Mouse (Mus musculus) embryonic facial prominence, embryonic 10.5 days (tissue): ENCODE results near the gene Mmp25. TPM values are rescaled to one million over a fixed set of nuclear protein-coding genes. Genes with fewer than 3 reads are reported as not detected.

Source experiments
- DNase-seq: peaks from one replicate; pipeline ENCODE4 v3.0.0-alpha.2; 2017; ENCODE audit warnings: low spot score
- H3K27ac ChIP-seq: fragments of 300-500 bp; sonication (generic); replicated peaks from 2 replicates; pipeline ENCODE4 v1.5.1; 2016; ENCODE audit warnings: mild to moderate bottlenecking
- H3K27me3 ChIP-seq: fragments of 300-500 bp; sonication (generic); replicated peaks from 2 replicates; pipeline ENCODE4 v1.6.1; 2016; ENCODE audit warnings: low read depth, mild to moderate bottlenecking; ENCODE audit not compliant: poor library complexity, severe bottlenecking
- H3K36me3 ChIP-seq: fragments of 300-500 bp; sonication (generic); replicated peaks from 2 replicates; pipeline ENCODE4 v1.6.1; 2016; ENCODE audit warnings: mild to moderate bottlenecking, moderate library complexity
- H3K4me1 ChIP-seq: fragments of 300-500 bp; sonication (generic); 2 replicates; pipeline ENCODE4 v1.6.1; 2016
- H3K4me3 ChIP-seq: fragments of 300-500 bp; sonication (generic); 2 replicates; pipeline ENCODE4 v1.5.1; 2016; ENCODE audit warnings: mild to moderate bottlenecking, moderate library complexity
- H3K9me3 ChIP-seq: fragments of 300-500 bp; sonication (generic); 2 replicates; pipeline ENCODE4 v1.6.1; 2016; ENCODE audit warnings: mild to moderate bottlenecking
- WGBS: fragments of 180-500 bp; shearing (Covaris S2); methylation state at CpG from one replicate; pipeline ENCODE4 v1.1.7; 2016; 5-methylcytosine and 5-hydroxymethylcytosine counted together
- polyA plus RNA-seq: library from polyadenylated mRNA; unstranded; fragments of >200 nt; fragmentation: Nextera tagmentation; extraction: Ambion mirVana; gene quantifications from 2 replicates; pipeline ENCODE4 v1.2.1, GENCODE M21; 2016

Gene Mmp25
- polyA plus RNA-seq = 0.68 and 0.69 TPM in 2 replicates

GRCm38 (mm10) chr17:23644613-23645495, at the start of gene Mmp25:
TSS of gene Mmp25 (minus strand) at chr17:23645277.
- no peaks in the 10 kb centered on the region for H3K9me3 ChIP-seq

GRCm38 (mm10) chr17:23694491-23694890, 49.4 kb upstream of the Mmp25 start:
- Histone ChIP-seq H3K36me3 (no peaks in the 10 kb centered on the region), H3K4me3 (no peak overlapping the region), H3K4me1 (peaks cover 46% of the 10 kb centered on the region), H3K27ac (0 out of 2 replicates have a peak overlapping the region, but pooled peaks have one; percentile 36), H3K27me3 (peaks cover 30% of the 10 kb centered on the region), H3K9me3 (no peaks in the 10 kb centered on the region)
- 65% methylated on average over 1 of the region's 1 CpGs for WGBS
- DNase-seq = peak; percentile 22

More at GRCm38 (mm10) chr17:23644613-23645495, at the start of gene Mmp25:
- Histone ChIP-seq H3K27me3 (peaks cover 43% of the 10 kb centered on the region), H3K27ac (peak within 1 kb of the TSS; percentile 72), H3K4me3 (peak within 1 kb of the TSS; percentile 62), H3K36me3 (no peaks in the 10 kb centered on the region), H3K4me1 (peaks cover 11% of the 10 kb centered on the region)
- WGBS = under 1% methylated on average over 58 of the region's 58 CpGs
- DNase-seq = peak; percentile 62

GRCm38 (mm10) chr17:23683856-23684672, 39.0 kb upstream of the Mmp25 start, which contains the start of gene Cldn9:
TSS of gene Cldn9 (minus strand) at chr17:23684026.
- peaks cover 66% of the 10 kb centered on the region for H3K27me3 ChIP-seq
- H3K27ac ChIP-seq = peak within 1 kb of the TSS; percentile 63
- H3K9me3 ChIP-seq = no peaks in the 10 kb centered on the region
- DNase-seq = peak; percentile 55
- H3K4me1 ChIP-seq = peaks cover 44% of the 10 kb centered on the region
- WGBS = 10% methylated on average over 15 of the region's 15 CpGs
- H3K36me3 ChIP-seq = no peaks in the 10 kb centered on the region
- H3K4me3 ChIP-seq = peak within 1 kb of the TSS; percentile 51

- Histone ChIP-seq H3K27ac (peak overlapping the region; percentile 63), H3K4me3 (peak overlapping the region; percentile 51), H3K9me3 (no peaks in the 10 kb centered on the region), H3K27me3 (peaks cover 74% of the 10 kb centered on the region), H3K4me1 (peaks cover 44% of the 10 kb centered on the region), H3K36me3 (no peaks in the 10 kb centered on the region)
- 26% methylated on average over 15 of the region's 15 CpGs for WGBS
- no peak for DNase-seq
These were observed 38.1 kb upstream of the Mmp25 start for GRCm38 (mm10) chr17:23683226-23683625.

GRCm38 (mm10) chr17:23682530-23682929, 37.5 kb upstream of the Mmp25 start:
- WGBS = 64% methylated on average over 3 of the region's 3 CpGs
- no peaks in the 10 kb centered on the region for H3K36me3 ChIP-seq
- H3K4me1 ChIP-seq = peaks cover 47% of the 10 kb centered on the region
- peak overlapping the region; percentile 63; the same call in 1 of the 2 replicates for H3K27ac ChIP-seq
- peak overlapping the region; percentile 51 for H3K4me3 ChIP-seq
- peaks cover 81% of the 10 kb centered on the region for H3K27me3 ChIP-seq
- no peaks in the 10 kb centered on the region for H3K9me3 ChIP-seq
- DNase-seq = no peak

GRCm38 (mm10) chr17:23682092-23682491, 37.0 kb upstream of the Mmp25 start:
- Histone ChIP-seq H3K27me3 (peaks cover 85% of the 10 kb centered on the region), H3K4me1 (peaks cover 52% of the 10 kb centered on the region), H3K4me3 (peak overlapping the region; percentile 51; the same call in 1 of the 2 replicates), H3K36me3 (no peaks in the 10 kb centered on the region), H3K9me3 (no peaks in the 10 kb centered on the region), H3K27ac (no peak overlapping the region)
- 67% methylated on average over 4 of the region's 4 CpGs for WGBS
- DNase-seq = no peak

- no peak overlapping the region for H3K27ac ChIP-seq
- H3K9me3 ChIP-seq = no peaks in the 10 kb centered on the region
- H3K4me3 ChIP-seq = peak overlapping the region; percentile 51
- WGBS = 77% methylated on average over 10 of the region's 10 CpGs
- peaks cover 94% of the 10 kb centered on the region for H3K27me3 ChIP-seq
- no peaks in the 10 kb centered on the region for H3K36me3 ChIP-seq
- H3K4me1 ChIP-seq = peaks cover 62% of the 10 kb centered on the region
- DNase-seq = no peak
These were observed 36.0 kb upstream of the Mmp25 start for GRCm38 (mm10) chr17:23681086-23681485.

GRCm38 (mm10) chr17:23680336-23680735, 35.3 kb upstream of the Mmp25 start:
- no peaks in the 10 kb centered on the region for H3K36me3 ChIP-seq
- H3K4me1 ChIP-seq = peaks cover 69% of the 10 kb centered on the region
- 74% methylated on average over 9 of the region's 9 CpGs for WGBS
- peaks cover 98% of the 10 kb centered on the region for H3K27me3 ChIP-seq
- H3K9me3 ChIP-seq = no peaks in the 10 kb centered on the region
- peak overlapping the region; percentile 51 for H3K4me3 ChIP-seq
- peak overlapping the region; percentile 67; the same call in 1 of the 2 replicates for H3K27ac ChIP-seq
- no peak for DNase-seq

- H3K9me3 ChIP-seq = no peaks in the 10 kb centered on the region
- H3K36me3 ChIP-seq = no peaks in the 10 kb centered on the region
- peak within 1 kb of the TSS; percentile 67 for H3K27ac ChIP-seq
- DNase-seq = peak; percentile 57
- peaks cover 73% of the 10 kb centered on the region for H3K4me1 ChIP-seq
- peak within 1 kb of the TSS; percentile 51 for H3K4me3 ChIP-seq
- 3% methylated on average over 38 of the region's 38 CpGs for WGBS
- H3K27me3 ChIP-seq = peaks cover 98% of the 10 kb centered on the region
These were observed 34.2 kb upstream of the Mmp25 start, which contains the start of gene Cldn6 for GRCm38 (mm10) chr17:23679127-23679835. TSS of gene Cldn6 (plus strand) at chr17:23679249.

- Histone ChIP-seq H3K4me3 (peak within 1 kb of the TSS; percentile 71), H3K27me3 (peaks cover 79% of the 10 kb centered on the region), H3K4me1 (peaks cover 69% of the 10 kb centered on the region), H3K36me3 (no peaks in the 10 kb centered on the region), H3K27ac (peak within 1 kb of the TSS; percentile 58), H3K9me3 (no peaks in the 10 kb centered on the region)
- peak; percentile 91 for DNase-seq
- WGBS = under 1% methylated on average over 34 of the region's 34 CpGs
These were observed 32.2 kb upstream of the Mmp25 start, which contains the start of gene Tnfrsf12a for GRCm38 (mm10) chr17:23677236-23677679. TSS of gene Tnfrsf12a (minus strand) at chr17:23677468.

- peaks cover 72% of the 10 kb centered on the region for H3K27me3 ChIP-seq
- H3K36me3 ChIP-seq = no peaks in the 10 kb centered on the region
- under 1% methylated on average over 37 of the region's 37 CpGs for WGBS
- H3K4me1 ChIP-seq = peaks cover 66% of the 10 kb centered on the region
- H3K27ac ChIP-seq = peak overlapping the region; percentile 58
- H3K4me3 ChIP-seq = peak overlapping the region; percentile 71
- H3K9me3 ChIP-seq = no peaks in the 10 kb centered on the region
- DNase-seq = peak; percentile 60
These were observed 31.5 kb upstream of the Mmp25 start for GRCm38 (mm10) chr17:23676473-23677031.
